Mouse (Mus musculus): ENCODE measurements around the gene Rundc3a. TPM values are rescaled to one million over a fixed set of nuclear protein-coding genes. Genes with fewer than 3 reads are reported as not detected.

The Rundc3a gene
- polyA plus RNA-seq, 1 experiment from 2014 or later, result 127 TPM

- no peak for ATAC-seq
- H3K9me3 ChIP-seq (ENCODE audit: control insufficient read depth, low read length), result no peaks in the 10 kb centered on the region
- peaks cover 38% of the 10 kb centered on the region for H3K36me3 ChIP-seq (ENCODE audit: control insufficient read depth, insufficient read depth, low read length)
- H3K9ac ChIP-seq (ENCODE audit: low read depth, low read length), result no peak overlapping the region
- no peak overlapping the region for H3K4me2 ChIP-seq (ENCODE audit: low read length)
- H3K27me3 ChIP-seq (replicated peaks; ENCODE audit: control insufficient read depth, insufficient read depth, low read length), result no peaks in the 10 kb centered on the region
- WGBS, result 81% methylated on average over 8 of the region's 8 CpGs
- no peak overlapping the region for H3K27ac ChIP-seq (ENCODE audit: low read depth, low read length)
- peaks cover 28% of the 10 kb centered on the region for H3K4me1 ChIP-seq (ENCODE audit: control insufficient read depth, insufficient read depth, low read depth, low read length)
- no peak overlapping the region for H3K4me3 ChIP-seq (ENCODE audit: low read length)
These were observed 47.1 kb downstream of the Rundc3a start for GRCm38 (mm10) chr11:102440255-102440654.

GRCm38 (mm10) chr11:102441434-102441833 lies 48.2 kb downstream of the Rundc3a start:
- H3K4me3 ChIP-seq (ENCODE audit: low read length), result no peak overlapping the region
- no peak for ATAC-seq
- H3K4me1 ChIP-seq (ENCODE audit: control insufficient read depth, insufficient read depth, low read depth, low read length), result peaks cover 39% of the 10 kb centered on the region
- 82% methylated on average over 3 of the region's 3 CpGs for WGBS
- no peaks in the 10 kb centered on the region for H3K27me3 ChIP-seq (replicated peaks; ENCODE audit: control insufficient read depth, insufficient read depth, low read length)
- H3K9ac ChIP-seq (ENCODE audit: low read depth, low read length), result no peak overlapping the region
- H3K27ac ChIP-seq (ENCODE audit: low read depth, low read length), result no peak overlapping the region
- peaks cover 33% of the 10 kb centered on the region for H3K36me3 ChIP-seq (ENCODE audit: control insufficient read depth, insufficient read depth, low read length)
- H3K9me3 ChIP-seq (ENCODE audit: control insufficient read depth, low read length), result no peaks in the 10 kb centered on the region
- H3K4me2 ChIP-seq (ENCODE audit: low read length), result no peak overlapping the region

- WGBS, result 78% methylated on average over 6 of the region's 6 CpGs
- no peak overlapping the region for H3K4me2 ChIP-seq (ENCODE audit: low read length)
- H3K27me3 ChIP-seq (replicated peaks; ENCODE audit: control insufficient read depth, insufficient read depth, low read length), result no peaks in the 10 kb centered on the region
- no peak overlapping the region for H3K4me3 ChIP-seq (ENCODE audit: low read length)
- ATAC-seq, result no peak
- peaks cover 37% of the 10 kb centered on the region for H3K4me1 ChIP-seq (ENCODE audit: control insufficient read depth, insufficient read depth, low read depth, low read length)
- no peak overlapping the region for H3K27ac ChIP-seq (ENCODE audit: low read depth, low read length)
- no peaks in the 10 kb centered on the region for H3K9me3 ChIP-seq (ENCODE audit: control insufficient read depth, low read length)
- no peak overlapping the region for H3K9ac ChIP-seq (ENCODE audit: low read depth, low read length)
- peaks cover 33% of the 10 kb centered on the region for H3K36me3 ChIP-seq (ENCODE audit: control insufficient read depth, insufficient read depth, low read length)
These were observed 48.9 kb downstream of the Rundc3a start for GRCm38 (mm10) chr11:102442089-102442488.

- Histone ChIP-seq H3K36me3 (ENCODE audit: control insufficient read depth, insufficient read depth, low read length) (peaks cover 25% of the 10 kb centered on the region), H3K27ac (ENCODE audit: low read depth, low read length) (no peak overlapping the region), H3K4me2 (ENCODE audit: low read length) (no peak overlapping the region), H3K4me1 (ENCODE audit: control insufficient read depth, insufficient read depth, low read depth, low read length) (peaks cover 32% of the 10 kb centered on the region), H3K27me3 (replicated peaks; ENCODE audit: control insufficient read depth, insufficient read depth, low read length) (no peaks in the 10 kb centered on the region), H3K9ac (ENCODE audit: low read depth, low read length) (no peak overlapping the region), H3K9me3 (ENCODE audit: control insufficient read depth, low read length) (no peaks in the 10 kb centered on the region), H3K4me3 (ENCODE audit: low read length) (no peak overlapping the region)
- 67% methylated on average over 12 of the region's 12 CpGs for WGBS
- no peak for ATAC-seq
These were observed 50.5 kb downstream of the Rundc3a start for GRCm38 (mm10) chr11:102443740-102444139.

GRCm38 (mm10) chr11:102444321-102444720 lies 51.1 kb downstream of the Rundc3a start:
- peaks cover 31% of the 10 kb centered on the region for H3K4me1 ChIP-seq (ENCODE audit: control insufficient read depth, insufficient read depth, low read depth, low read length)
- H3K27me3 ChIP-seq (replicated peaks; ENCODE audit: control insufficient read depth, insufficient read depth, low read length), result no peaks in the 10 kb centered on the region
- no peak overlapping the region for H3K9ac ChIP-seq (ENCODE audit: low read depth, low read length)
- WGBS, result 83% methylated on average over 3 of the region's 3 CpGs
- H3K36me3 ChIP-seq (ENCODE audit: control insufficient read depth, insufficient read depth, low read length), result peaks cover 22% of the 10 kb centered on the region
- no peak overlapping the region for H3K27ac ChIP-seq (ENCODE audit: low read depth, low read length)
- no peak for ATAC-seq
- no peaks in the 10 kb centered on the region for H3K9me3 ChIP-seq (ENCODE audit: control insufficient read depth, low read length)
- H3K4me3 ChIP-seq (ENCODE audit: low read length), result no peak overlapping the region
- H3K4me2 ChIP-seq (ENCODE audit: low read length), result no peak overlapping the region; the same call in 1 of the 2 replicates

- Histone ChIP-seq H3K4me3 (ENCODE audit: low read length) (peak overlapping the region; percentile 98), H3K4me2 (ENCODE audit: low read length) (peak overlapping the region; percentile 69), H3K27me3 (replicated peaks; ENCODE audit: control insufficient read depth, insufficient read depth, low read length) (no peaks in the 10 kb centered on the region), H3K27ac (ENCODE audit: low read depth, low read length) (0 out of 2 replicates have a peak overlapping the region, but pooled peaks have one; percentile 13), H3K9ac (ENCODE audit: low read depth, low read length) (peak overlapping the region; percentile 100; the same call in 1 of the 2 replicates), H3K9me3 (ENCODE audit: control insufficient read depth, low read length) (no peaks in the 10 kb centered on the region), H3K36me3 (ENCODE audit: control insufficient read depth, insufficient read depth, low read length) (peaks cover 17% of the 10 kb centered on the region), H3K4me1 (ENCODE audit: control insufficient read depth, insufficient read depth, low read depth, low read length) (peaks cover 31% of the 10 kb centered on the region)
- ATAC-seq, result no peak
- 4% methylated on average over 6 of the region's 6 CpGs for WGBS
These were observed 51.6 kb downstream of the Rundc3a start for GRCm38 (mm10) chr11:102444781-102445180.

GRCm38 (mm10) chr11:102445264-102445890 lies 52.2 kb downstream of the Rundc3a start:
- Histone ChIP-seq H3K4me3 (ENCODE audit: low read length) (peak overlapping the region; percentile 98), H3K27ac (ENCODE audit: low read depth, low read length) (peak overlapping the region; percentile 99), H3K4me2 (ENCODE audit: low read length) (peak overlapping the region; percentile 69), H3K9me3 (ENCODE audit: control insufficient read depth, low read length) (no peaks in the 10 kb centered on the region), H3K4me1 (ENCODE audit: control insufficient read depth, insufficient read depth, low read depth, low read length) (peaks cover 31% of the 10 kb centered on the region), H3K9ac (ENCODE audit: low read depth, low read length) (peak overlapping the region; percentile 100), H3K27me3 (replicated peaks; ENCODE audit: control insufficient read depth, insufficient read depth, low read length) (no peaks in the 10 kb centered on the region), H3K36me3 (ENCODE audit: control insufficient read depth, insufficient read depth, low read length) (peaks cover 14% of the 10 kb centered on the region)
- WGBS, result 13% methylated on average over 10 of the region's 10 CpGs
- ATAC-seq, result peak; percentile 3; the same call in 1 of the 2 replicates

GRCm38 (mm10) chr11:102445891-102446361 lies 52.7 kb downstream of the Rundc3a start:
- H3K36me3 ChIP-seq (ENCODE audit: control insufficient read depth, insufficient read depth, low read length), result peaks cover 13% of the 10 kb centered on the region
- H3K27ac ChIP-seq (ENCODE audit: low read depth, low read length), result peak overlapping the region; percentile 99
- H3K4me1 ChIP-seq (ENCODE audit: control insufficient read depth, insufficient read depth, low read depth, low read length), result peaks cover 31% of the 10 kb centered on the region
- WGBS, result 1% methylated on average over 7 of the region's 7 CpGs
- ATAC-seq, result peak; percentile 2; the same call in 1 of the 2 replicates
- H3K27me3 ChIP-seq (replicated peaks; ENCODE audit: control insufficient read depth, insufficient read depth, low read length), result no peaks in the 10 kb centered on the region
- H3K4me3 ChIP-seq (ENCODE audit: low read length), result peak overlapping the region; percentile 98
- H3K9ac ChIP-seq (ENCODE audit: low read depth, low read length), result peak overlapping the region; percentile 100
- H3K4me2 ChIP-seq (ENCODE audit: low read length), result peak overlapping the region; percentile 69
- no peaks in the 10 kb centered on the region for H3K9me3 ChIP-seq (ENCODE audit: control insufficient read depth, low read length)

GRCm38 (mm10) chr11:102446581-102447461 lies 53.6 kb downstream of the Rundc3a start:
- ATAC-seq, result peak; percentile 71
- Histone ChIP-seq H3K9me3 (ENCODE audit: control insufficient read depth, low read length) (no peaks in the 10 kb centered on the region), H3K4me1 (ENCODE audit: control insufficient read depth, insufficient read depth, low read depth, low read length) (peaks cover 31% of the 10 kb centered on the region), H3K27ac (ENCODE audit: low read depth, low read length) (peak overlapping the region; percentile 99), H3K36me3 (ENCODE audit: control insufficient read depth, insufficient read depth, low read length) (peaks cover 10% of the 10 kb centered on the region), H3K9ac (ENCODE audit: low read depth, low read length) (peak overlapping the region; percentile 100), H3K27me3 (replicated peaks; ENCODE audit: control insufficient read depth, insufficient read depth, low read length) (no peaks in the 10 kb centered on the region), H3K4me2 (ENCODE audit: low read length) (peak overlapping the region; percentile 69), H3K4me3 (ENCODE audit: low read length) (peak overlapping the region; percentile 98)
- WGBS, result 0% methylated on average over 33 of the region's 49 CpGs
